Mouse (Mus musculus) forebrain, embryonic 10.5 days (tissue): ENCODE measurements around the gene Rgl1. TPM values are rescaled to one million over a fixed set of nuclear protein-coding genes. Genes with fewer than 3 reads are reported as not detected.
"Not testable (repeated sequence)": the region's sequence is repeated elsewhere in the genome, so short reads cannot be mapped to it uniquely, and the experiment has no call there.

Source experiments
- DNase-seq: peaks from one replicate; pipeline ENCODE4 v3.0.0-alpha.2; 2017; ENCODE audit warnings: low spot score; ENCODE audit errors: extremely low spot score
- H3K27ac ChIP-seq: fragments of 300-500 bp; sonication (generic); 2 replicates; pipeline ENCODE4 v1.5.1; 2016; ENCODE audit warnings: mild to moderate bottlenecking
- H3K27me3 ChIP-seq: fragments of 300-500 bp; sonication (generic); 2 replicates; pipeline ENCODE4 v1.6.1; 2016; ENCODE audit warnings: mild to moderate bottlenecking; ENCODE audit not compliant: poor library complexity, severe bottlenecking
- H3K36me3 ChIP-seq: fragments of 300-500 bp; sonication (generic); replicated peaks from 2 replicates; pipeline ENCODE4 v1.6.1; 2016; ENCODE audit warnings: mild to moderate bottlenecking, moderate library complexity
- H3K4me1 ChIP-seq: fragments of 300-500 bp; sonication (generic); 2 replicates; pipeline ENCODE4 v1.6.1; 2016
- H3K4me3 ChIP-seq: fragments of 300-500 bp; sonication (generic); 2 replicates; pipeline ENCODE4 v1.5.1; 2016; ENCODE audit warnings: mild to moderate bottlenecking, moderate library complexity
- H3K9me3 ChIP-seq: fragments of 300-500 bp; sonication (generic); 2 replicates; pipeline ENCODE4 v1.6.1; 2016; ENCODE audit warnings: mild to moderate bottlenecking, moderate library complexity
- WGBS: fragments of 180-500 bp; shearing (Covaris S2); methylation state at CpG from one replicate; pipeline ENCODE4 v1.1.7; 2016; 5-methylcytosine and 5-hydroxymethylcytosine counted together
- polyA plus RNA-seq: library from polyadenylated mRNA; unstranded; fragments of >200 nt; fragmentation: Nextera tagmentation; extraction: Ambion mirVana; gene quantifications from 2 replicates; pipeline ENCODE4 v1.2.1, GENCODE M21; 2016

Gene Rgl1
- polyA plus RNA-seq, 1 experiment from 2014 or later, result 29.1 TPM

- Histone ChIP-seq H3K4me3 (no peak overlapping the region), H3K36me3 (no peaks in the 10 kb centered on the region), H3K4me1 (peaks cover 57% of the 10 kb centered on the region), H3K27me3 (0 out of 2 replicates have a peak, but pooled peaks cover 6% of the 10 kb centered on the region), H3K27ac (peak overlapping the region; percentile 8; the same call in 1 of the 2 replicates), H3K9me3 (peaks cover 3% of the 10 kb centered on the region; the same call in 1 of the 2 replicates)
- 75% methylated on average over 8 of the region's 8 CpGs for WGBS
- no peak for DNase-seq
Measured at GRCm38 (mm10) chr1:152795688-152796255, 29.6 kb upstream of the Rgl1 start.

- WGBS, result 17% methylated on average over 6 of the region's 6 CpGs
- Histone ChIP-seq H3K4me3 (0 out of 2 replicates have a peak overlapping the region, but pooled peaks have one; percentile 18), H3K36me3 (no peaks in the 10 kb centered on the region), H3K9me3 (peaks cover 3% of the 10 kb centered on the region; the same call in 1 of the 2 replicates), H3K27me3 (no peaks in the 10 kb centered on the region), H3K27ac (peak overlapping the region; percentile 81), H3K4me1 (peaks cover 47% of the 10 kb centered on the region)
- DNase-seq, result peak; percentile 63
Measured at GRCm38 (mm10) chr1:152793495-152794130, 27.5 kb upstream of the Rgl1 start.

GRCm38 (mm10) chr1:152792736-152793494 lies 26.8 kb upstream of the Rgl1 start:
- peak overlapping the region; percentile 81 for H3K27ac ChIP-seq
- H3K4me3 ChIP-seq, result peak overlapping the region; percentile 18; the same call in 1 of the 2 replicates
- no peaks in the 10 kb centered on the region for H3K27me3 ChIP-seq
- peaks cover 54% of the 10 kb centered on the region for H3K4me1 ChIP-seq
- H3K36me3 ChIP-seq, result no peaks in the 10 kb centered on the region
- peaks cover 3% of the 10 kb centered on the region; the same call in 1 of the 2 replicates for H3K9me3 ChIP-seq
- 14% methylated on average over 12 of the region's 12 CpGs for WGBS
- peak; percentile 57 for DNase-seq

- DNase-seq, result peak; percentile 42
- peak overlapping the region; percentile 66 for H3K27ac ChIP-seq
- peaks cover 60% of the 10 kb centered on the region for H3K4me1 ChIP-seq
Measured at GRCm38 (mm10) chr1:152791269-152791668, 25.1 kb upstream of the Rgl1 start.

GRCm38 (mm10) chr1:152790821-152791220 lies 24.7 kb upstream of the Rgl1 start:
- Histone ChIP-seq H3K9me3 (peaks cover 3% of the 10 kb centered on the region; the same call in 1 of the 2 replicates), H3K4me1 (peaks cover 60% of the 10 kb centered on the region), H3K27ac (peak overlapping the region; percentile 66), H3K27me3 (no peaks in the 10 kb centered on the region), H3K4me3 (no peak overlapping the region), H3K36me3 (no peaks in the 10 kb centered on the region)
- DNase-seq, result no peak
- WGBS, result 29% methylated on average over 6 of the region's 6 CpGs

More at GRCm38 (mm10) chr1:152791269-152791668, 25.1 kb upstream of the Rgl1 start:
- WGBS, result 26% methylated on average over 4 of the region's 4 CpGs
- no peak overlapping the region for H3K4me3 ChIP-seq
- peaks cover 3% of the 10 kb centered on the region; the same call in 1 of the 2 replicates for H3K9me3 ChIP-seq
- no peaks in the 10 kb centered on the region for H3K27me3 ChIP-seq
- no peaks in the 10 kb centered on the region for H3K36me3 ChIP-seq

GRCm38 (mm10) chr1:152790254-152790653 lies 24.1 kb upstream of the Rgl1 start:
- H3K36me3 ChIP-seq, result no peaks in the 10 kb centered on the region
- peak overlapping the region; percentile 66; the same call in 1 of the 2 replicates for H3K27ac ChIP-seq
- DNase-seq, result peak; percentile 36
- H3K9me3 ChIP-seq, result peaks cover 3% of the 10 kb centered on the region; the same call in 1 of the 2 replicates
- peaks cover 60% of the 10 kb centered on the region for H3K4me1 ChIP-seq
- H3K4me3 ChIP-seq, result no peak overlapping the region
- H3K27me3 ChIP-seq, result no peaks in the 10 kb centered on the region
- WGBS, result 34% methylated on average over 12 of the region's 12 CpGs

GRCm38 (mm10) chr1:152788121-152788660 lies 22.0 kb upstream of the Rgl1 start:
- peak overlapping the region; percentile 52 for H3K27ac ChIP-seq

GRCm38 (mm10) chr1:152786953-152787352 lies 20.8 kb upstream of the Rgl1 start:
- 86% methylated on average over 4 of the region's 4 CpGs for WGBS
- DNase-seq, result no peak

More at GRCm38 (mm10) chr1:152788121-152788660, 22.0 kb upstream of the Rgl1 start:
- no peak for DNase-seq
- Histone ChIP-seq H3K4me1 (peaks cover 45% of the 10 kb centered on the region), H3K4me3 (no peak overlapping the region), H3K27me3 (no peaks in the 10 kb centered on the region), H3K9me3 (peaks cover 3% of the 10 kb centered on the region; the same call in 1 of the 2 replicates), H3K36me3 (no peaks in the 10 kb centered on the region)
- WGBS, result 20% methylated on average over 4 of the region's 4 CpGs

GRCm38 (mm10) chr1:152785446-152785845 lies 19.3 kb upstream of the Rgl1 start:
- not testable (repeated sequence) for DNase-seq, H3K4me3 ChIP-seq, H3K27ac ChIP-seq, H3K36me3 ChIP-seq, H3K9me3 ChIP-seq, H3K27me3 ChIP-seq
- 91% methylated on average over 3 of the region's 3 CpGs for WGBS
- peaks cover 18% of the 10 kb centered on the region for H3K4me1 ChIP-seq

More at GRCm38 (mm10) chr1:152786953-152787352, 20.8 kb upstream of the Rgl1 start:
- H3K36me3 ChIP-seq, result no peaks in the 10 kb centered on the region
- peaks cover 3% of the 10 kb centered on the region; the same call in 1 of the 2 replicates for H3K9me3 ChIP-seq
- H3K4me1 ChIP-seq, result peaks cover 33% of the 10 kb centered on the region
- H3K4me3 ChIP-seq, result no peak overlapping the region
- no peak overlapping the region for H3K27ac ChIP-seq
- no peaks in the 10 kb centered on the region for H3K27me3 ChIP-seq

GRCm38 (mm10) chr1:152784620-152785019 lies 18.5 kb upstream of the Rgl1 start:
- no peak overlapping the region for H3K27ac ChIP-seq
- peaks cover 15% of the 10 kb centered on the region for H3K4me1 ChIP-seq
- H3K36me3 ChIP-seq, result no peaks in the 10 kb centered on the region
- no peaks in the 10 kb centered on the region for H3K9me3 ChIP-seq
- no peak overlapping the region for H3K4me3 ChIP-seq
- DNase-seq, result no peak
- no peaks in the 10 kb centered on the region for H3K27me3 ChIP-seq
- 96% methylated on average over 8 of the region's 8 CpGs for WGBS

GRCm38 (mm10) chr1:152779071-152779737 lies 13.1 kb upstream of the Rgl1 start:
- Histone ChIP-seq H3K36me3 (peaks cover 21% of the 10 kb centered on the region), H3K27ac (no peak overlapping the region), H3K9me3 (no peaks in the 10 kb centered on the region), H3K4me3 (no peak overlapping the region), H3K27me3 (no peaks in the 10 kb centered on the region), H3K4me1 (0 out of 2 replicates have a peak, but pooled peaks cover 2% of the 10 kb centered on the region)
- 37% methylated on average over 10 of the region's 10 CpGs for WGBS
- DNase-seq, result peak; percentile 64

- H3K4me3 ChIP-seq, H3K27me3 ChIP-seq, DNase-seq, H3K27ac ChIP-seq, H3K9me3 ChIP-seq, H3K4me1 ChIP-seq: not testable (repeated sequence)
- peaks cover 65% of the 10 kb centered on the region for H3K36me3 ChIP-seq
- 97% methylated on average over 3 of the region's 3 CpGs for WGBS
Measured at GRCm38 (mm10) chr1:152774601-152775000, 8.4 kb upstream of the Rgl1 start.
